Mouse (Mus musculus): Measurements from ENCODE around the gene Gm13103. TPM values are rescaled to one million over a fixed set of nuclear protein-coding genes. Genes with fewer than 3 reads are reported as not detected.

The Gm13103 gene
- polyA plus RNA-seq (2017; shearing (Covaris generic)): not detected

GRCm38 (mm10) chr4:143846197-143846596 is at the start of gene Gm13103:
Gene Gm13103 (plus strand): TSS chr4:143846497.

GRCm38 (mm10) chr4:143815993-143816392 is 30.3 kb upstream of the Gm13103 start, which contains the start of gene Gm13084:
Gene Gm13084 (minus strand): TSS chr4:143816093.

GRCm38 (mm10) chr4:143900280-143900679 is 54.0 kb downstream of the Gm13103 start, which contains the start of gene Pramef6:
Gene Pramef6 (minus strand): TSS chr4:143900380.

Other genes starting within 250 kb of the Gm13103 start
- not detected for gene Gm13083, start 231.5 kb upstream of the Gm13103 start, polyA plus RNA-seq (2017; shearing (Covaris generic))
- not detected for gene Gm13088, start 189.3 kb upstream of the Gm13103 start, polyA plus RNA-seq (2017; shearing (Covaris generic))
- not detected for gene Gm13089, start 143.8 kb upstream of the Gm13103 start, polyA plus RNA-seq (2017; shearing (Covaris generic))
- gene Gm13078, start 127.0 kb upstream of the Gm13103 start, polyA plus RNA-seq (2017; shearing (Covaris generic)): not detected
- not detected for gene Gm13023, start 57.1 kb upstream of the Gm13103 start, polyA plus RNA-seq (2017; shearing (Covaris generic))
- gene Gm13084, start 30.4 kb upstream of the Gm13103 start, polyA plus RNA-seq (2017; shearing (Covaris generic)): not detected
- not detected for gene Pramef6, start 53.9 kb downstream of the Gm13103 start, polyA plus RNA-seq (2017; shearing (Covaris generic))
- not detected for gene Pramef25, start 104.5 kb downstream of the Gm13103 start, polyA plus RNA-seq (2017; shearing (Covaris generic))
- gene Gm13101, start 120.5 kb downstream of the Gm13103 start, polyA plus RNA-seq (2017; shearing (Covaris generic)): not detected
- gene Pramef17, start 147.9 kb downstream of the Gm13103 start, polyA plus RNA-seq (2017; shearing (Covaris generic)): not detected
- 0.40 TPM for gene Pramel4, start 212.6 kb downstream of the Gm13103 start, polyA plus RNA-seq (2017; shearing (Covaris generic))

All from naive thymus-derived CD4-positive, alpha-beta T cell, adult 5 months (primary cell).